Mouse (Mus musculus) cerebellum, postnatal 4 days (tissue): ENCODE data around the gene Lmx1b.
A peak's percentile ranks its signal among the peaks of the same experiment; 100 is the strongest.

Experiments
- DNase-seq, 2 experiments: peaks; one replicate each; pipeline ENCODE4 v3.0.0; 2022; ENCODE audit warnings: low spot score in 2 of 2, mixed read lengths in 1 of 2

The Lmx1b gene

DNA sequence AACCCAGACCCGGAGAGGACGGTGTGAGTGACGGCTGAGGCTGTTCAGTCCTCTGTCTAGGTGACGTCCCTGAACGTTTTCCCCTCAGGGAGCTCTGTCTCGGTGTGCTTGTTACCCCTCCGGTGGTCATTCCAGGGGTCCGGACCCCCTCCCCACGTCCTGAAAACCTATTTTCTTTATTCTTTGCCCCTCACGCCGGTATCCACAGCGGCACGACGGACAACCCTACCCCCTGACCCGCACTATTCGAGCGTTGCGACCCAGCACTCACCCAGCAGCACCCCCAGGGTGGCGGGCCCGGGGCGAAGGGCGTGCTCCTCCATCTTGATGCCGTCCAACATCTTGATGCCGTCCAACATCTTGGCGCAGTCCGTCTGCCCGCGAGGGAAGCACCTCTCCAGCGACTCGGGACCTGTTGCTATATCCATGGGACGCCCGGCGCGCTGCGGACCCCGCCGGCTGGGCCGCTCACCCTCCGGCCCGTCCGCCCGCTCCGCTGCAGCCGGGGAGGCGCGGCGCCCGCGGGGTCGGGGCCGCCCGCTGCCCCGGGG, at the start of gene Lmx1b:
Gene Lmx1b, minus strand, starts transcription at position 341 of the 551 bp plus-strand sequence.
- DNase-seq = no peak

DNA sequence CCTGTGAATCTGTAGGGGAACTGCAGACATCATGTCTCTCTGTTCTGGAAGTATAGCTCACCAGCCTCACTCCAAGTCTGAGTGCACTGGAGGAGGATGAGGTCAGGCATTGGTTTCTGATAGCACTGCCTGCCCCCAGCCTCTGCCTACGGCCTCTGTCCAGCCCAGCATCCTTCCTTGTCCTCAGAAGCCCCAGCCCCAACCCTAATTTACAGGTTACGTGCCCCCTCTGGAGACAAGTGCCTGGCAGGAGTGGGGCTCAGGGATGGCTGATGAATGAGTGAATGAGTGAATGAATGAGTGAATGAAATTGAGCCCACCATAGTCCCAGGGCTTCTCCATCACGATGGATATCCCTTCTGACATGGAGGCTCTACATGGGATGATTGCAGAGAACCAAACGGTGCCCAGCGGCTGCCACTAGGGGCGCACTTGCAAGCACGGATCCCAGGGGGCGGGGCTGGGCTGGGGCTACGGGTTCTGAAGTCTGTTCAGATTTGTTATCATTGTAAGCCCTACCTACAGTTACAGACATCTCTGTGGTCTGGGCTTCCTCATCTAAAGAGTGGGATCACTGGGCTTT, 49.7 kb upstream of the Lmx1b start:
- peak in 1 of 2 experiments; percentile 71 for DNase-seq

DNA sequence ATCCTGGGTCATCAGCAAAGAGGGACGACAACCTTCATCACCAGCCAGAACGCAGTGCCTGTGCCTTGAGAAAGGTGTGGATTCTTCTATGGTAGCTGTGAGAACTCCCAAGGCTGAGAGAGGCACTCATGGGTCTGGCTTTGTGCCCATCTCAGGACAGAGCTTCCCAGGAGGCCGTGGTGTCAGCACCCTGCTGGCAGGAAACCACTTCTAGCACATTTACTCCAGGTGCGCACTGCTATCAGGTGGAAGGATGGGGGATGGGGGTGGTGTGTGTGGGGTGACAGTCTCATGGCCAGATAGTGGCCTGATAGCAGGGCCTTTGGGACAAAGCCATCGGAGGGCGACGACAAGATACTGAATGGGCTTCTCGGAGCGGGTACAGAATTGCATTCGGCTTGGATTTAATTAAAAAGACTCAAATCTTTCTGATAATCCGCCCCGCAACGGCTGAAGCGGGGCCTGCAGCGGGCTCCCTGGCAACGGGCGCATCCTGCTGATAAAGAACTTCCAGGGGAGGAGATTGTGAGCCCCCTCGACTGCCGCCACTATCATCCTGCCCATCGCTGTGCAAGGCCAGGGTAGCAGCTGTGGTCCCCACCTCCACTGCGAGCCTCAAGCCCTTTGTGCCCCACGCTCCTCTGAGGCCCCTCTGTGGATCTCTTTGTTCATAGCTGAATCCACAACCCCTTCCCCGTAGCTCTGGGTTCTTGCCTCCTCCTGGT, 49.0 kb upstream of the Lmx1b start:
- DNase-seq = no peak

DNA sequence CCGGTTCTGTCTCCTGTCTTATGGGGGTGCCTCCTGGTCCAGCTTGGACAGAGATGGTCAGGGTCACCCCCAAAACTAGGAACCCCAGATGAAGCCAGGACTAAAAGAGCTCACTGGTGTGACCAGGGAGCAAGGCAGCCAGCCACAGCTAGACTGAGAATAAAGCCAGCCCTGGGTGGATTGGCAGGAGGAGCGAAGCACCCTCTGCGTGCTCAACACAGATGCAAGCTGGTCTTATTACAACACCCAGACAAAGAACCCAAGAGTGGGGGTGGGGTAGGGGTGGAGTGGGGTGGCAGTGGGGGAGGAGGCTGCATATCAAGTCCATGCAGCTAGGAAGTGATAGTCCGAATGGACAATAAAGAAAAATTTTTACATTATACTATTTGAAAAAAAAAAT, 43.3 kb upstream of the Lmx1b start:
- no peak for DNase-seq

GRCm38 (mm10) chr2:33683095-33683494, 42.8 kb upstream of the Lmx1b start:
- DNase-seq = no peak

DNA sequence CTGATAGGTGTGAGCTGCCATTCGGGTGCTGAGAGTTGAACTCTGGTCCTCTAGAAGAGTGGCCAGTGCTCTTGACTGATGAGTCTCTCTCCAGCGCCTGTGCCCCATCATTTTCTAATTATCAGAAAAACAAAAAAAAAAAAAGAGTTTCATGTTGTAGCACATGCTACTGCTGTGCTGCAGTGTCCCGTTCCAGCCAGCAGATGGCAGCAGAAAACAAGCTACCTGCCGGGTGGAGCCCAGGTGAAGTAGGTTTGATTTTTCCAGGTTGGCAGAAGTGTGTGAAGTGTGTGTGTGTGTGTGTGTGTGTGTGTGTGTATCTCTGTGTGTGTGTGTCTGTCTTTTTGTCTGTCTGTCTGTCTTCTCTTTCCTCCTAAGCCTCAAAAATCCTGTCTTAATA, 41.9 kb upstream of the Lmx1b start:
- peak; percentile 63 to 81 for DNase-seq

GRCm38 (mm10) chr2:33678950-33679654, 38.8 kb upstream of the Lmx1b start:
- DNase-seq = no peak

DNA sequence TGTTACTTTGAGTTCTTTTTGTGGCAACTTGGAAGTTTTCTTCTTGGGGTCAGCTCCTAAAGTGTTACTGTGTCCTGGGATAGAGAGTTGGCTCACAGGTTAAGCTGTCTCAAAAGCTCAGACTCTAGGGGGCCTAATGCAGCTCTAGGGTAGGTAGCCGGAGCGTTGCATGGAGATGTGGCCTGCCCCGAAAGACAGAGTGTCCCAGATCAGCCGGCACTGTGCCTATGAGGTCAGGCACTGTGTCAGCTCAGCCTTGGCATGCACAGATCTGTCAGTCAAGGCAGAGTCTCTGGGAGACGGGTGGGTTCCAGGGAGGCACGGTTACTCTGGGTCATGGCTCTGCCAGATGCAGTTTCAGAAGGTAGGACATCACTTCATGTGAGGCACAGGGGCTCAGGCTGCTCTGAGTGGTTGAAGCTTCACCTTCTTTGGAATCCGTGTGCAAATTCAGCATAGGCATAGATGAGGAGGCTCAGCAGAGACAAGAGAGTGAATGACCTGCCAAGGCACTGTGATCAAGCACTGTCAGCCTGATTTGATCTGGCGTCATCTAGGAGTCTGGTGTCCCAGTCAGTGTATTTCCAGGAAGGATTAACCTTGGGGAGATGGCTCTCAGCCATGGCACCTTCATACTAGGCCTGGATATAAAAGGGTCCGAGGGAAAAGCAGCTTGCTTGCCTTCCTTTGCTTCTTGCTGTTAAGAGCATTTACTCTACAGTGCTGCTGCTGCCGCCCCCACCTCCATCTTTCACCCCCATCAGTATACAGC, 32.6 kb upstream of the Lmx1b start:
- no peak for DNase-seq

DNA sequence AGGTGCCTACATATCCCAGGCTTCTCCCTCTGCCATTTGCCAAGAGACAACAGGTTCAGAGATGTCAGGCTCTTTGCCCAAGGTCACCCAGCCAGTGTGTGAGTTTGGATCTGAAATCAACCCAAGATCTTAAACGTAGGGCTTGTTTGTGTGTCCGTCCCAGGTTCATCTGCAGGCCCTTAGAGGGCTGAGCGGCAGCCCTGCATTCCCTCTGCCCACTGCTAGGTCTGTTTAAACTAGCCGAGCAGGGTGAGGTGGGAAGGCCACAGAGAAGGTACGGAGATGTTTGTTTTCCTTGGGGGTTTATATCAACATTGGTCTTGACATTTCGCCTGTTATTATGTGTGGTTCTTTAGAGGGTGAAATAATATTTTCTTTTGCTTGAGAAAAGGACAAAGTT, 28.4 kb upstream of the Lmx1b start:
- DNase-seq = no peak

- DNase-seq = no peak
Measured at GRCm38 (mm10) chr2:33666388-33666945, 26.2 kb upstream of the Lmx1b start.

DNA sequence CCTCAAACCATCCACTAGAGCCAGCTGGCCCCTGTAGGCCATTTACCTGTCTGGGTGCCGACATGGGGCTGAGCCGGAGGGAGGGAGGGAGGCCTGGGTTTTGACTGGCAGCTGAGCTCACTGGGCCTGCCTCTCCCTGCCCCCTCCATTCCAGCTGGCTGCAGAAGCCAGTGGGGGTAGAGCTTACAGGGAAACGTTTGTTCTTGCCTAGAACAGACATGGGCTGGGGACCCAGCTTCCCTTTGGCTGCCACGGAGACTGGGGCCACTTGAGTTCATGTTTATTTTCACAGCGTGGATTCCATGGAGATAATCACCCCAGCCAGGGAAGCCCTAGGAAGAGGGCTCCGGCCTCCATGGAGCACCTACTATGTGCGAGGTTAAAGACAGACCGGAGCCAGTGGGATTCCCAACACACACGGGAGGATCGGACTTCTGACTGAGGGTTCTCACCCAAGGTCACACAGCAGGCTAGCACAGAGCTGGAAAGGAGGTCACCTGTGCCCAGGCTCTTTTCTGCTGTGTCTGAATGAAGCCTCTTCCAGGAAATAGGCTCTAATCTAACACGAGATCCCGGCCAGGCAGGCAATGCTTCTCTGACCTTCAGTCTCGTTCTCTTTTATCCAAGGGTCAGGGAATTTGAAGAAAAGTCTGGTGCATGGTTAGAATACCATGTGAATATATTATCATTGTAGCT, 25.2 kb upstream of the Lmx1b start:
- no peak for DNase-seq

- DNase-seq = no peak
Measured at GRCm38 (mm10) chr2:33664661-33665060, 24.4 kb upstream of the Lmx1b start.

- no peak for DNase-seq
Measured at GRCm38 (mm10) chr2:33659288-33659629, 18.9 kb upstream of the Lmx1b start.

DNA sequence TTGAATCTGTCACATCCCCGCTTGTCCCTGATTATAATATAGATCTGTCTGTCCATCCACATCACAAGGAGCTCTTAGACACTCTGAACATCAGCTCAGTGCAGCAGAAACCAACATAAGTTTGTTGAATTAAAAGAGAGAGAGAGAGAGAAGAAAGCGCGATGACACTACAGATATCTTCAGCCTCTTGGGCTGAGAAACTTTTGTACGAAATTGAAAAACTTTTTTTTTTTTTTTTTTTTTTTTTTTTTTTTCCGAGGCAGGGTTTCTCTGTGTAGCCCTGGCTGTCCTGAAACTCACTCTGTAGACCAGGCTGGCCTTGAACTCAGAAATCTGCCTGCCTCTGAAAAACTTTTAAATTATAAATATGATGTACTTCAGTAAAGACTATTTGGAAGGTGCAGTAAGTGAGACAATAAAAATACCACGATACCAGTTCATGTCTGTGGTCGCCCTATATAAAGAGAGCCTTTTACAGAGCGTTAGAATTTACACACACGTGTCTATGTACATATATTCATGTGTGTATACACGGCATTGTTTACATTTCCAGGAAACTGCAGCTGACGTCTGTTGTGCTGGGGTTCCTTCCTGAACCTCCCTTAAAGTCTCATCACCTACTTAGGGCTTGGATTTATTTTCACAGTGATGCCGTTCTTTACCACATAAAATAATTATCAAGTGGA, 18.4 kb upstream of the Lmx1b start:
- no peak for DNase-seq

DNA sequence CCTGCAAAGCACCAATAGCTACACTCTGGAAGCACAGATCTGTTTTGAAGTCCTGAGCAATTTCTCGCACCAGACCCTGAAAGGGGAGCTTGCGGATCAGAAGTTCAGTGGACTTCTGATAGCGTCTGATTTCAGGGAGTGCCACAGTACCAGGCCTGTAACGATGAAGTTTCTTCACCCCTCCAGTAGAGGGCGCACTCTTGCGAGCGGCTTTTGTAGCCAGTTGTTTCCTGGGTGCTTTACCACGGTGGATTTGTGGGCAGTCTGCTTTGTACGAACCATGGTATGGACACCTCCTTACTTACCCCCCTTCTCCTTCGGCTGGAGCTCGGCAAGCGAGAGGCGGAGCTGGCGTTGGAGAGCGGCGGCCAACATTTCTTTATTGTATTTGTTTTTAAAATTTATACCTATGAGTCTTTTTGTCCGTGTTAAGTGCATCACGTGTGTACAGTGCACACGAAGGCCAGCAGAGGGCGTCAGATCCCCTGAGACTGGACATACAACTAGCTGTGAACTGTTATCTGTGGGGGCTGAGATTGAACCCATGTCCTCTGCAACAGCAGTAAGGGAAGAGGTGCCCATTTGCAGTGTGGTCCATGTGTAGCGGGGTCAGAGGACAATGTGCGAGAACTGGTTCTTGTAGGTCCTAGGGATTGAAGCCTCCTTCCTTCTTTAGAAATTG, 12.3 kb upstream of the Lmx1b start:
- no peak for DNase-seq

GRCm38 (mm10) chr2:33649371-33649770, 9.1 kb upstream of the Lmx1b start:
- DNase-seq = no peak

- no peak for DNase-seq
Measured at GRCm38 (mm10) chr2:33648894-33649293, 8.6 kb upstream of the Lmx1b start.

DNA sequence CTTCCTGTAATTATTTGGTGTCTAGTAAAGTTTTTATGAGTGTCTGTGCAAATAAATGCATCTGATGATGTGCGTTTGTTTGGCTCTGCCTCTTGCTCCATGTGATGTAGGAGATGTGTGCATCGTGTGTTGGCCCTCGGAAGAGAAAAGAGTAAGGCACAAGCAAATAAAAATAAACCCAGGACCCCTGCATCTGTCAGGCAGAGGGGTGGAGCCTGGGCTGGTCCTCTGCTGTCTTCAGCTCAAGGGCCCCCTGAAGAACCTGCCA, 5.9 kb upstream of the Lmx1b start:
- no peak for DNase-seq

GRCm38 (mm10) chr2:33645538-33646282, 5.4 kb upstream of the Lmx1b start:
- DNase-seq = no peak
